Mouse (Mus musculus) layer of hippocampus, postnatal 14 days (tissue): Measurements from ENCODE around the gene Kantr. TPM values are rescaled to one million over a fixed set of nuclear protein-coding genes. Genes with fewer than 3 reads are reported as not detected.
"Not testable (repeated sequence)": the region's sequence is repeated elsewhere in the genome, so short reads cannot be mapped to it uniquely, and the experiment has no call there.

Source experiments
- DNase-seq, 2 experiments: peaks; one replicate each; pipeline ENCODE4 v3.0.0; 2021 to 2022; ENCODE audit warnings: low spot score in 2 of 2, mixed read lengths in 1 of 2
- total RNA-seq, 2 experiments: library from RNA; stranded (reverse); gene quantifications; 2 replicates each; pipeline ENCODE4 v1.2.3; 2021

Kantr gene
- total RNA-seq, 2 experiments from 2014 or later = 48.1 to 50.2 TPM

DNA sequence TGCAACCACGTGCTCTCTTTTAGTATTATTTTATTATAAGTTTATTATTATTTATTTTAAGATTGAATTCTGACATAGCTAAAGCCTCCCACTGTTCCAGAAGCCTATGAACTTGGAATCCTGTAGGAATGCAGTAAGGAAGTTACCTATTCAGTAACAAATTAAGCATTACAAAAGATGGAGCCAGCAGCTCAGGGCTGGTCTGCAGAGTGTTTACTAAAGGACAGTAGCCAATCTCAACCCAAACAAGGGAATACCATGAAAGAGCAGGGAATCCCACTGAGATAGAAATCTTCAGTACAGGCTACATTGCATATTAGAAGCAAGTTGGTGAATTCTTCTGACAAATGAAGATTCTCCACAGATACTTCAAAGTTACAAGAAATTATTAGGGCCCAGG, 40.3 kb downstream of the Kantr start:
- DNase-seq = not testable (repeated sequence)

DNA sequence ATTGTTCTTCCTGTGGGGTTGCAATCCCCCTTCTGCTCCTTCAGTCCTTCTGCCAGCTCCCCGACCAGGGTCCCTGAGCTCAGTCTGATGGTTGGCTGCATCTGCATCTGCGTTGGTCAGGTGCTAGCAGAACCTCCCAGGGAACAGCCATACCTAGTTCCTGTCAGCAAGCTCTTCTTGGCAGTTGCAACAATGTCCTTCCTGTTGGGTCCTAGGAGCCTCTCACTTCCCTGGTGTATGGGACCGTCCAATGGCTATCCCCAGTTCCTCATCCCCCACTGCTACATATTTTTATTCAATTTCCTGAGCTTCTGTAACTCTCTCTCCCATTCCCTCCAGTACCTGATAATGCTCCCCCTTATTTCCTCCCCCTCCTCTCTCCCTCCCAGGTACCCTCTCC, 42.5 kb downstream of the Kantr start:
- DNase-seq = no peak

DNA sequence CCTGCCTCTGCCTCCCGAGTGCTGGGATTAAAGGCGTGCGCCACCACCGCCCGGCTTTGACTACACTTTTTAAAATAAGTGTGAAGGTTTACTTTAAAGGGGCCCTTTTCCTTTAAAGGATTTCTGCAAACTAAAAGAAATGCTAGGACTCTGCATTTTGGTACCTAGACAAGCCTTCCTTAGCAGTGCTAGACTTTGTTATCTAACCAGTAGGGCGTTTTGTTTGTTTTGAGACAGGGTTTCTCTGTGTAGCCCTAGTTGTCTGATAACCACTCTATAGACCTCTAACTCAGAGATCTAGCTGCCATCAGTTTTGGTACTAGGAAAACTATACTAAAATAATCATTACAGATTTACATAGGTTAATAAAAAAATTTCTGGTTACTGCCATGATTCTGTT, 47.9 kb downstream of the Kantr start:
- DNase-seq = no peak

DNA sequence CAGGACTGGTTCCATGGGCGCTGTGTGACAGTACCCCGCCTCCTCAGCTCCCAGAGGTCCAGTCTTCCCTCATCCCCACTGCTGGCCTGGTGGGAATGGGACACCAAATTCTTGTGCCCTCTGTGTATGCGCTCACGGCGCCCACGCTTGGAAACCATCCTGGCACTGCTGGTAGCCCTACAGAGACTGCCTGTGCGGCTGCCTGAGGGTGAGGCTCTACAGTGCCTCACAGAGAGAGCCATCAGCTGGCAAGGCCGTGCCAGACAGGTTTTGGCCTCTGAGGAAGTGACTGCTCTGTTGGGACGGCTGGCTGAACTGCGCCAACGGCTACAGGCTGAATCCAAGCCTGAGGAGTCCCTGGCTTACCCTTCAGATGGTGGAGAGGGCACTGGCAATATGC, 56.1 kb downstream of the Kantr start:
- no peak for DNase-seq

Other genes starting within 250 kb of the Kantr start
- 100 to 1,000 TPM; 135 to 143 TPM for gene Iqsec2, start 183.2 kb downstream of the Kantr start, total RNA-seq
- 10 to 100 TPM; 52.0 to 71.2 TPM for gene Kdm5c, start 94.5 kb downstream of the Kantr start, total RNA-seq
- 10 to 100 TPM; 77.2 to 87.0 TPM for gene Tspyl2, start 14.9 kb upstream of the Kantr start, total RNA-seq
- gene Gpr173, start 41.2 kb upstream of the Kantr start, total RNA-seq = 10 to 100 TPM; 19.1 to 21.3 TPM
- not detected for gene Cldn34a, start 235.8 kb upstream of the Kantr start, total RNA-seq